Mouse (Mus musculus): ENCODE data around the gene Ntn4.

Gene Ntn4

GRCm38 (mm10) chr10:93641821-93642746 is 1.6 kb downstream of the Ntn4 start:
- no peak for DNase-seq (ENCODE audit: low read depth, low spot score)

GRCm38 (mm10) chr10:93642897-93643296 is 2.4 kb downstream of the Ntn4 start:
- no peak for DNase-seq (ENCODE audit: low read depth, low spot score)

GRCm38 (mm10) chr10:93644451-93644941 is 4.0 kb downstream of the Ntn4 start:
- no peak for DNase-seq (ENCODE audit: low read depth, low spot score)

GRCm38 (mm10) chr10:93647655-93648561 is 7.4 kb downstream of the Ntn4 start:
- no peak for DNase-seq (ENCODE audit: low read depth, low spot score)

GRCm38 (mm10) chr10:93648598-93649102 is 8.2 kb downstream of the Ntn4 start:
- no peak for DNase-seq (ENCODE audit: low read depth, low spot score)

- DNase-seq (ENCODE audit: low read depth, low spot score), result no peak
These were observed 8.6 kb downstream of the Ntn4 start for GRCm38 (mm10) chr10:93649127-93649526.

GRCm38 (mm10) chr10:93649600-93649999 is 9.1 kb downstream of the Ntn4 start:
- no peak for DNase-seq (ENCODE audit: low read depth, low spot score)

GRCm38 (mm10) chr10:93653322-93653721 is 12.8 kb downstream of the Ntn4 start:
- no peak for DNase-seq (ENCODE audit: low read depth, low spot score)

- no peak for DNase-seq (ENCODE audit: low read depth, low spot score)
These were observed 14.9 kb downstream of the Ntn4 start for GRCm38 (mm10) chr10:93655428-93655827.

GRCm38 (mm10) chr10:93659792-93660191 is 19.3 kb downstream of the Ntn4 start:
- DNase-seq (ENCODE audit: low read depth, low spot score), result no peak

GRCm38 (mm10) chr10:93661348-93661991 is 21.0 kb downstream of the Ntn4 start:
- no peak for DNase-seq (ENCODE audit: low read depth, low spot score)

- DNase-seq (ENCODE audit: low read depth, low spot score), result no peak
These were observed 21.5 kb downstream of the Ntn4 start for GRCm38 (mm10) chr10:93662018-93662417.

GRCm38 (mm10) chr10:93666222-93666621 is 25.7 kb downstream of the Ntn4 start:
- no peak for DNase-seq (ENCODE audit: low read depth, low spot score)

- DNase-seq (ENCODE audit: low read depth, low spot score), result no peak
These were observed 26.5 kb downstream of the Ntn4 start for GRCm38 (mm10) chr10:93666996-93667395.

- DNase-seq (ENCODE audit: low read depth, low spot score), result no peak
These were observed 32.4 kb downstream of the Ntn4 start for GRCm38 (mm10) chr10:93672646-93673479.

GRCm38 (mm10) chr10:93679191-93680007 is 38.9 kb downstream of the Ntn4 start:
- no peak for DNase-seq (ENCODE audit: low read depth, low spot score)

- DNase-seq (ENCODE audit: low read depth, low spot score), result no peak
These were observed 40.3 kb downstream of the Ntn4 start for GRCm38 (mm10) chr10:93680680-93681377.

GRCm38 (mm10) chr10:93682185-93682747 is 41.8 kb downstream of the Ntn4 start:
- DNase-seq (ENCODE audit: low read depth, low spot score), result no peak

GRCm38 (mm10) chr10:93683185-93683584 is 42.7 kb downstream of the Ntn4 start:
- no peak for DNase-seq (ENCODE audit: low read depth, low spot score)
